Mouse (Mus musculus) hindbrain, embryonic 14.5 days (tissue): ENCODE results near the gene Smarce1. TPM values are rescaled to one million over a fixed set of nuclear protein-coding genes. Genes with fewer than 3 reads are reported as not detected.

ENCODE experiments used
- ATAC-seq: fragments of 200-750 bp; cut with Nextera tagmentation; 2 replicates; pipeline ENCODE4 v1.8.0; 2017; ENCODE audit warnings: moderate number of reproducible peaks, mild to moderate bottlenecking, moderate TSS enrichment, moderate library complexity; ENCODE audit not compliant: low FRiP score
- DNase-seq: peaks from one replicate; pipeline ENCODE4 v3.0.0-alpha.2; 2015; ENCODE audit warnings: low spot score
- H3K27ac ChIP-seq: fragments of 300-500 bp; sonication (generic); 2 replicates; pipeline ENCODE4 v1.5.1; 2014; ENCODE audit warnings: mild to moderate bottlenecking, moderate library complexity
- H3K27me3 ChIP-seq: fragments of 300-500 bp; sonication (generic); 2 replicates; pipeline ENCODE4 v1.6.1; 2014; ENCODE audit warnings: mild to moderate bottlenecking, low read length, mixed read lengths; ENCODE audit not compliant: control insufficient read depth, insufficient read depth
- H3K36me3 ChIP-seq: fragments of 300-500 bp; sonication (generic); replicated peaks from 2 replicates; pipeline ENCODE4 v1.6.1; 2014; ENCODE audit not compliant: control insufficient read depth, insufficient read depth
- H3K4me1 ChIP-seq: fragments of 300-500 bp; sonication (generic); replicated peaks from 2 replicates; pipeline ENCODE4 v1.6.1; 2014; ENCODE audit warnings: antibody characterized with exemption, low read length, mixed read lengths; ENCODE audit not compliant: control insufficient read depth, insufficient read depth
- H3K4me2 ChIP-seq: fragments of 300-500 bp; sonication (generic); replicated peaks from 2 replicates; pipeline ENCODE4 v1.6.1; 2014; ENCODE audit warnings: mild to moderate bottlenecking, moderate library complexity
- H3K4me3 ChIP-seq: fragments of 300-500 bp; sonication (generic); replicated peaks from 2 replicates; pipeline ENCODE4 v1.5.1; 2014; ENCODE audit warnings: mild to moderate bottlenecking, low read length
- H3K9ac ChIP-seq: fragments of 300-500 bp; sonication (generic); 2 replicates; pipeline ENCODE4 v1.6.1; 2014
- H3K9me3 ChIP-seq: fragments of 300-500 bp; sonication (generic); 2 replicates; pipeline ENCODE4 v1.6.1; 2016; ENCODE audit warnings: low read length; ENCODE audit not compliant: control insufficient read depth
- WGBS: fragments of 180-500 bp; shearing (Covaris S2); extraction: QIAGEN DNeasy Blood & Tissue Kit; methylation state at CpG from one replicate; pipeline ENCODE4 v1.1.7; 2014; 5-methylcytosine and 5-hydroxymethylcytosine counted together
- polyA plus RNA-seq: library from polyadenylated mRNA; unstranded; fragments of >200 nt; fragmentation: Nextera tagmentation; extraction: Ambion mirVana; gene quantifications from 2 replicates; pipeline ENCODE4 v1.2.1, GENCODE M21; 2014

The Smarce1 gene
- polyA plus RNA-seq, 1 experiment from 2014 or later, result 136 TPM

DNA sequence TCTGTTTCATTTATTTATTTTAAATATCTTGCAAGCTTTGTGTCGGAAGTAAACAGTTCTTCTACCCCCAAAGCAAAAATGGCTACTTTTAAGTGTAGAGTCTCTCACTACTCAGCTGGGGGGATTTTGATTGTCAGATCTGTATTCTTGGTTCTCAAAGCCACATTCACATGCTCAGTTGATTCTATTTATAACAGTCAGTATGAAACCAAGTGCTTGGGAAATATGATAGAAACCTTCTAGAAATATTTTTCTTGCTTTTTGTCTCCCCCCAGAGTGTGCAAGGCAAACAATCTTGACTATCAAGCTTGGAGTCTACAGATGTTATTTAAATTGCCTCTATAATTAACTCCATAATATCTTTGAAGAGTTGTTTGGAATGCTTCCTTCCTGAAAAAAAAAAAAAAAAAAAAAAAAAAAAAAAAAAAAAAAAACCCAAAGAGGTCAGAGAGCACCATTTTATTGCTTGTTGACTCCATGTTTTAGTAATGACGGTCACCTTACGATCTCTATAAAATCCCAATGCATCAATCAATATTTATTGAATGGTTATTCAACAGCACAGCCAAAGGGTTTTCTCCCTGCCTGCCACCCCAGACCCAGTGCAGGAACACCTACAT, 12.5 kb upstream of the Smarce1 start:
- H3K27me3 ChIP-seq, result no peaks in the 10 kb centered on the region
- H3K4me3 ChIP-seq, result peak overlapping the region; percentile 31
- H3K4me1 ChIP-seq, result no peaks in the 10 kb centered on the region
- no peaks in the 10 kb centered on the region for H3K9me3 ChIP-seq
- H3K27ac ChIP-seq, result peak overlapping the region; percentile 66
- peak overlapping the region; percentile 57 for H3K4me2 ChIP-seq
- peak overlapping the region; percentile 53 for H3K9ac ChIP-seq
- ATAC-seq (no peak), DNase-seq (no peak)
- WGBS, result 58% methylated on average over 3 of the region's 3 CpGs
- no peaks in the 10 kb centered on the region for H3K36me3 ChIP-seq

DNA sequence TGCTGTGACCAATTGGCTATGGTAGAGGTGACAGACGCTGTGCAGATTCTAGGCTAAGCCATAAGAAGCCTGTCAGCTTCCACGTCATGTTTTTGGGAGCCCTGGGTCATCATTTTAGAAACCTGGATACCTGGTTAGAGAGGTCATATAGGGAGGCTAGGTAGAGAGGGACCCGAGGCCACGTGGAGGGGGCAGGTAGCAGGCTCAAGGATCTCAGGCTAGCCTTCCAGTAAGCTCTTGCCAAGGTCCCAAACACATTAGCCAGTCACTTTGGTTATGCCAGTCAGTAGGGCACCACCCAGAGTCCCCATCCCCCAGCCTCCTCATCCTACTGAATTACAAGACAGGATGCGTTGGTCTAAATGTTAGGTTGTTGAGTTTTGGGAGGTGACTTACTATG, 11.2 kb upstream of the Smarce1 start:
- DNase-seq, result no peak
- ATAC-seq, result no peak
- Histone ChIP-seq H3K27ac (no peak overlapping the region), H3K9me3 (no peaks in the 10 kb centered on the region), H3K27me3 (no peaks in the 10 kb centered on the region), H3K4me2 (no peak overlapping the region), H3K9ac (no peak overlapping the region), H3K4me1 (no peaks in the 10 kb centered on the region), H3K36me3 (no peaks in the 10 kb centered on the region), H3K4me3 (no peak overlapping the region)
- 76% methylated on average over 5 of the region's 5 CpGs for WGBS

DNA sequence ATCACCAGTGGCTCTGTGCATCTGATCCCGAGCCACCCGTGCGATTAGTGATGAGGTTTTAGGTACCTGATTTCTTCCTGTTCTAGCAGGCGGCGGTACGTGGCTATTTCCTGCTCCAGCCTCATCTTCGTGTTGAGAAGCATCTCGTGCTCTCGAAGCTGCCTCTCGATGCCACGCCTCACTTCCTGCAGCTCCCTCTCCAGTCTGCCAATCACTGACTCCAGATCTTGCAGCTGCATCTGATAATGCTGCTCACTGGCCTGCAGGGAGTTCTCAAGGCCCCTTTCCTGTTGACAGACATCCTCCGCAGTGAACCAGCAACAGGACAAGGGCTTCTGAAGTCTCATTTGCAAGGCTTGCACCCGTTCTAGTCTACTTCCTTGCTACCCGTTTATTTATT, 7.7 kb upstream of the Smarce1 start:
- DNase-seq (no peak), ATAC-seq (no peak)
- H3K27ac ChIP-seq, result no peak overlapping the region
- 67% methylated on average over 14 of the region's 14 CpGs for WGBS
- H3K4me2 ChIP-seq, result no peak overlapping the region
- no peaks in the 10 kb centered on the region; the same call in 1 of the 2 replicates for H3K36me3 ChIP-seq
- H3K9me3 ChIP-seq, result no peaks in the 10 kb centered on the region
- no peaks in the 10 kb centered on the region for H3K4me1 ChIP-seq
- no peaks in the 10 kb centered on the region for H3K27me3 ChIP-seq
- H3K9ac ChIP-seq, result no peak overlapping the region
- no peak overlapping the region for H3K4me3 ChIP-seq

DNA sequence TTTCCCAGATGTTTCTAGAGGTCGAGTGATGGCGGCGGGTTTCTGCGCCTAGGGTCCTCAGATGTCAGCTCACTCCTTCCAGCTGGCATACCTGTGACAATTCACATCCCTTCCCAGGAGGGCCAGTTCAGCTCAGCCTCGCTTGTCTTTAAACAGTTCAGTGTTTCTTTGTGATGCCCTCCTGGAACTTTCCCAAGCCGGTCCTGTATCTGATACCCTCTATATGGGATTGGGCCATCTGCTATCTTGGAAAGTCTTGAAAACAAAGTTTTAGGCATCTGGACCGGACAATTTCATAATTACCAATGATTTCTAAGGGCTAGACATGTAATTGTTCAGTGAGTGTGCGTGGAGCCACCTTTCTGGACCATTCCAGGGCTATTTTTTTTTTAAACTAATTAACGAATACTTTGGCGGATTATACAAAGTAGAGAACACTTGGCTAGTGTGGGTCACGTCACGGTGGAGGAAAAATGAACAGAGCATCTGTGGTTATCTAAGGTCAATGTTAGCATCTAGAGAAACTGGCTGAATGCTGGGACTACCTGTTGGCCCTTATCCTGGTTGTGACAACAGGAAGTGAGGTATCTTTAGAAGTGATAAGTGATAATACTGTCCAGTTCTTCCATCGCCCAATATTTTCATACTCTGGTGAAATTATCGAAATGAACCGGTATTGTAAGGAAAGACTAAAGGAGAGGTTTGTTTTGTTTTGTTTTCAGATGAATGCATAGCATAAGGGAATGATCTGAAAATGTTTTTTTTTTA, 416 bp upstream of the Smarce1 start:
- Histone ChIP-seq H3K4me1 (peaks cover 29% of the 10 kb centered on the region), H3K9ac (peak overlapping the region; percentile 97), H3K36me3 (peaks cover 18% of the 10 kb centered on the region), H3K9me3 (no peaks in the 10 kb centered on the region), H3K4me2 (peak overlapping the region; percentile 65), H3K27ac (peak overlapping the region; percentile 98), H3K4me3 (peak overlapping the region; percentile 85), H3K27me3 (no peaks in the 10 kb centered on the region)
- WGBS, result 27% methylated on average over 15 of the region's 15 CpGs
- DNase-seq (peak; percentile 60), ATAC-seq (0 out of 2 replicates have a peak, but pooled peaks have one; percentile 38)

DNA sequence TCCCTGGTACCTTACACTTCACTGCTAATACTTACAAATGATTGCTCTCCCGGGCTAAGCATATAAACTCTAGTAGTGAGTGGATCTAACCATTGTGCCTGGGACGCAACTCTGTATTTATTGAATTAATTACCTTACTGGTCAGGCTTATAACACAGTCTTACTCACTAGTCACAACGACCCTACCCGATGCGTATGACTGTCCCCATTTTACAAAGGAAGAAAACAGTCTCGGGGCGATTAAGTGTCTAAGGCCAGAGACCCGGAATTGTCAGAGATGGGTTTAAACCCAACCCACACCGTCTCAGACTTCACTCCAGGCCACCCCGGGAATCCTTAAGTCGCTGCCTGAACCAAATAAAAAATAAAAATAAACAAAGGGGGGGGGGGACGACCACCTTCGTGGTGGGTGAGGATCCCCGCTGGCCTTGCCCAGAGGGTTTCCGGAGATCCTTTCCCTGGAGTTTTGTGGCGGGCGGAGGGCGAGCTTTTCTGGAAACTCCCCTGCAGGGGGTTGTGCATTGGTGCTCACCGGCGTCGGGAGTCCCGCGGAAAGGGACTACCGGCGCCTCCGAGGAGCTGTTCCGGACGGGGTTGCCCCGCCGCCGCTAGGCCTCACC, 1.1 kb downstream of the Smarce1 start:
- ATAC-seq (peak; percentile 5), DNase-seq (no peak)
- Histone ChIP-seq H3K9ac (peak overlapping the region; percentile 97), H3K27ac (peak overlapping the region; percentile 98), H3K27me3 (no peaks in the 10 kb centered on the region), H3K4me3 (peak overlapping the region; percentile 85), H3K9me3 (no peaks in the 10 kb centered on the region), H3K4me1 (peaks cover 29% of the 10 kb centered on the region), H3K36me3 (peaks cover 33% of the 10 kb centered on the region), H3K4me2 (peak overlapping the region; percentile 65)
- WGBS, result under 1% methylated on average over 31 of the region's 31 CpGs

DNA sequence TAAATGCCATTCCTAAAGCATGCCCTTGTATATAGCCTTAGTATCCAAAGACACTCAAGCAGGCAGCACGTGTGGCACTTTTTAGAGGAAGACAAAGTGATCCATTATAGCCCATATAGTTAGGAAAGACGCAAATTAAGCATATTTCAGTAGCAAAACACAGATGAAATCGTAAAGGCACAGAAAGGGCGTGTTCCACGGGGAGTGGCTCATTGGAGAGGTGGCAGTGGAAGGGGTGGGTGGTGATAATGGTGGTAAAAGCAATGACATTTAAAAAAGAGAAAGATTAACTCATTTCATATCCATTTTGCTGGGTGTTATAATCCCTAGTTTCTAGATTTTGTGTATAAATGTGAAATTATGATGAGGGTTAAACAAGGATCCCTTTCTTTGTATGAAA, 4.5 kb downstream of the Smarce1 start:
- DNase-seq (no peak), ATAC-seq (no peak)
- Histone ChIP-seq H3K27me3 (no peaks in the 10 kb centered on the region), H3K4me2 (no peak overlapping the region), H3K27ac (no peak overlapping the region), H3K9me3 (no peaks in the 10 kb centered on the region), H3K9ac (no peak overlapping the region), H3K4me3 (no peak overlapping the region), H3K4me1 (peaks cover 23% of the 10 kb centered on the region), H3K36me3 (peaks cover 58% of the 10 kb centered on the region)
- 92% methylated on average over 5 of the region's 5 CpGs for WGBS

DNA sequence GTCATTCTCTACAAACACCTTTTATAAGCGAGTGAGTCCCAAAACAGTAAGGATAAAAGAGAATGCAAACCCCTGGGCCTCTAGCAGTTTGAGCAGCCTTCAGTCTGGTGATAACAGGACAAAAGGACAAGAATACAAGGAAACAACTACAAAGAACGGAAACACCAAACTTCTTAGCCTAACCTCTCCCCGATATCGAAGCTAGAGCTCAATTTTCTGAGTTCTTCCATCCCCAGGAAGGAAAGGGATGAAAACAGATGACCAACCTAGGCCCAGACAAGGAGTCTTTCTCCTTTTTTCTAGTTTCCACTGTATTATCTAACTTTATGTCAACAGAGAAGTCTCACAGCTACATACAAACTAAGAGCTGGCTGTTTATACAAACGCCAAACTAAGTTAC, 7.5 kb downstream of the Smarce1 start:
- no peak overlapping the region for H3K4me3 ChIP-seq
- 82% methylated on average over 5 of the region's 5 CpGs for WGBS
- peaks cover 15% of the 10 kb centered on the region for H3K4me1 ChIP-seq
- no peaks in the 10 kb centered on the region for H3K27me3 ChIP-seq
- H3K9ac ChIP-seq, result no peak overlapping the region
- H3K4me2 ChIP-seq, result no peak overlapping the region
- no peak for DNase-seq
- no peak overlapping the region for H3K27ac ChIP-seq
- ATAC-seq, result no peak
- H3K36me3 ChIP-seq, result peaks cover 83% of the 10 kb centered on the region
- H3K9me3 ChIP-seq, result no peaks in the 10 kb centered on the region

DNA sequence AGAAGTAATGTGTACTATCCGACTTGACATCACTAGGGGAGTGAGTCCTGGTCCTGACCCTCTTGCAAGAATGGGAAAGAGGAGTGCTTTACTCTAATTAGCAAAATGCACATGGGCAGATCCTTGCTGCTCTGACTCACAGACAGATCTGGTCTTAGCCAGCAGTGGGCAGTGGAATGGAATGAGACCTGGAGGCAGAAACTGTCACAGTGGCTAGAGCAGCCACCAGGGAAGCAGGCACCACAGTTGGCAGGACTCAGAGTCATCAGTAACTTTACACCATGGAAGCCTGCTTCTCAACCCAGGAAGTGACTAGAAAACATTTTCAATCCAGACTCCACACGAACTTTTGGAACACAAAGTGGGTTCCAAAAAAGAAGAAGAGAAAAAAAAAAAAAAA, 9.0 kb downstream of the Smarce1 start:
- Histone ChIP-seq H3K27ac (no peak overlapping the region), H3K4me1 (peaks cover 1% of the 10 kb centered on the region; the same call in 1 of the 2 replicates), H3K9ac (no peak overlapping the region), H3K9me3 (no peaks in the 10 kb centered on the region), H3K4me3 (no peak overlapping the region), H3K27me3 (no peaks in the 10 kb centered on the region), H3K4me2 (no peak overlapping the region), H3K36me3 (peaks cover 84% of the 10 kb centered on the region)
- ATAC-seq (no peak), DNase-seq (no peak)
- 84% methylated on average over 2 of the region's 2 CpGs for WGBS

DNA sequence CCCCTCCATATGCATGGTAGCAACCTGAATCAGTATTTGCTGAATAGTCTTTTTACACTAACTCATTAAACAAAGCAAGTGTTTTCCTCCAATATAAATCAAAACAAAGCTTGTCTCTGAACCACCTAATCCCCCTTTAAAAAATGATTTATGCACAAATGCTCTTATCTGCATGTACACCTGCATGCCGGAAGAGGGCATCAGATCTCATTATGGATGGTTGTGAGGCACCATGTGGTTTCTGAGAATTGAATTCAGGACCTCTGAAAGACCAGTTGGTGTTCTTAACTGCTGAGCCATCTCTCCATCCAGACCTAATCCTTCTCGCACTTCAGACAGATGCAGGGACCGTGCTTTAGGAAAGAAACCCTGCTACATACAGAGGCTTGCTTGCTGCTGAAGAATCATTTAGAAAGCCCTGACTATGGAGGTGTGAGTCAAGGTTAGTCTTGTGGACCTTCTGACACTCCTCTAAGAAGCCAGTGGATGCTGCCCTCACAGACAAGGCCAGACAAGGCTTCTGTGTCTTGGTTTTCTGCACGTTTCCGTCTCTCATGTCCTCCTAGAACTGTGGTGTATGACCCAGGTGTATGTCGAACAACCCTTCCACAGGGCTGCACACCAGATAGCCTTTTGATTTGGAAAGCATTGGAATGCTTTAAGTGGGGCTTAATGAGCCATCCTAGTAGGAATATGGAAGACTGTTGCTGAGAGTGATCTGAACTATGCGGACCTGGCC, 13.4 kb downstream of the Smarce1 start:
- Histone ChIP-seq H3K27ac (no peak overlapping the region), H3K4me3 (no peak overlapping the region), H3K36me3 (peaks cover 91% of the 10 kb centered on the region), H3K27me3 (no peaks in the 10 kb centered on the region), H3K4me1 (no peaks in the 10 kb centered on the region), H3K9me3 (no peaks in the 10 kb centered on the region), H3K4me2 (no peak overlapping the region), H3K9ac (no peak overlapping the region)
- no peak for DNase-seq
- ATAC-seq, result no peak
- 94% methylated on average over 7 of the region's 7 CpGs for WGBS
